Mouse (Mus musculus) midbrain, postnatal 0 days (tissue): ENCODE measurements around the gene Rrnad1. TPM values are rescaled to one million over a fixed set of nuclear protein-coding genes. Genes with fewer than 3 reads are reported as not detected.
"Not testable (repeated sequence)": the region's sequence is repeated elsewhere in the genome, so short reads cannot be mapped to it uniquely, and the experiment has no call there.

ENCODE experiments used
- ATAC-seq: fragments of 200-750 bp; cut with Nextera tagmentation; 2 replicates; pipeline ENCODE4 v1.8.0; 2017; ENCODE audit warnings: moderate number of reproducible peaks, mild to moderate bottlenecking, moderate TSS enrichment, moderate library complexity; ENCODE audit not compliant: low FRiP score
- DNase-seq: peaks from one replicate; pipeline ENCODE4 v3.0.0-alpha.2; 2015; ENCODE audit warnings: low spot score
- H3K27ac ChIP-seq: fragments of 300-500 bp; sonication (generic); 2 replicates; pipeline ENCODE4 v1.5.1; 2014; ENCODE audit warnings: low read depth, mild to moderate bottlenecking, low read length, mixed read lengths
- H3K27me3 ChIP-seq: fragments of 300-500 bp; sonication (generic); 2 replicates; pipeline ENCODE4 v1.6.1; 2014; ENCODE audit warnings: low read length, control low read depth, mixed read lengths; ENCODE audit not compliant: insufficient read depth
- H3K36me3 ChIP-seq: fragments of 300-500 bp; sonication (generic); 2 replicates; pipeline ENCODE4 v1.6.1; 2014; ENCODE audit warnings: low read length, control low read depth, mixed read lengths; ENCODE audit not compliant: insufficient read depth
- H3K4me1 ChIP-seq: fragments of 300-500 bp; sonication (generic); 2 replicates; pipeline ENCODE4 v1.6.1; 2014; ENCODE audit warnings: mild to moderate bottlenecking, control low read depth, antibody characterized with exemption, low read length, mixed read lengths; ENCODE audit not compliant: insufficient read depth
- H3K4me2 ChIP-seq: fragments of 300-500 bp; sonication (generic); 2 replicates; pipeline ENCODE4 v1.6.1; 2014; ENCODE audit warnings: low read depth, mild to moderate bottlenecking, low read length, mixed read lengths; ENCODE audit not compliant: poor library complexity, severe bottlenecking
- H3K4me3 ChIP-seq: fragments of 300-500 bp; sonication (generic); 2 replicates; pipeline ENCODE4 v1.5.1; 2014; ENCODE audit warnings: low read depth, mild to moderate bottlenecking, low read length, moderate library complexity
- H3K9ac ChIP-seq: fragments of 300-500 bp; sonication (generic); replicated peaks from 2 replicates; pipeline ENCODE4 v1.6.1; 2014; ENCODE audit warnings: mild to moderate bottlenecking, low read length, moderate library complexity, mixed read lengths; ENCODE audit not compliant: poor library complexity, severe bottlenecking
- H3K9me3 ChIP-seq: fragments of 300-500 bp; sonication (generic); 2 replicates; pipeline ENCODE4 v1.6.1; 2016; ENCODE audit warnings: low read length, control low read depth
- CTCF ChIP-seq: IDR thresholded peaks from 2 replicates; pipeline ENCODE4 v1.5.1; 2016; ENCODE audit warnings: antibody characterized with exemption, mild to moderate bottlenecking
- WGBS: fragments of 180-500 bp; shearing (Covaris S2); extraction: QIAGEN DNeasy Blood & Tissue Kit; methylation state at CpG from one replicate; pipeline ENCODE4 v1.1.7; 2014; 5-methylcytosine and 5-hydroxymethylcytosine counted together
- polyA plus RNA-seq: library from polyadenylated mRNA; unstranded; fragments of >200 nt; fragmentation: Nextera tagmentation; extraction: Ambion mirVana; gene quantifications from 2 replicates; pipeline ENCODE4 v1.2.1, GENCODE M21; 2015
- total RNA-seq: library from RNA; depleted of rRNA; stranded (reverse); fragments of >200 nt; gene quantifications from 2 replicates; pipeline ENCODE4 v1.2.3, GENCODE M21; 2014

Gene Rrnad1
- total and polyA plus RNA-seq, 2 experiments from 2014 or later: 17.6 to 27.8 TPM

- no peak for TF ChIP-seq CTCF
- Histone ChIP-seq H3K9ac (no peak overlapping the region), H3K27me3 (no peaks in the 10 kb centered on the region), H3K4me2 (no peak overlapping the region), H3K4me3 (no peak overlapping the region), H3K36me3 (no peaks in the 10 kb centered on the region), H3K27ac (no peak overlapping the region), H3K9me3 (no peaks in the 10 kb centered on the region), H3K4me1 (peaks cover 10% of the 10 kb centered on the region; the same call in 1 of the 2 replicates)
- ATAC-seq (no peak), DNase-seq (no peak)
- 48% methylated on average over 5 of the region's 5 CpGs for WGBS
Measured at GRCm38 (mm10) chr3:87903821-87904220, 26.7 kb downstream of the Rrnad1 start.

GRCm38 (mm10) chr3:87901959-87902358 is 28.6 kb downstream of the Rrnad1 start:
- H3K36me3 ChIP-seq, ATAC-seq, H3K4me1 ChIP-seq, H3K9ac ChIP-seq, H3K27ac ChIP-seq, H3K9me3 ChIP-seq, H3K27me3 ChIP-seq, H3K4me3 ChIP-seq, DNase-seq, H3K4me2 ChIP-seq: not testable (repeated sequence)
- WGBS: 88% methylated on average over 5 of the region's 6 CpGs

- no peaks in the 10 kb centered on the region for H3K4me1 ChIP-seq
- no peak overlapping the region for H3K9ac ChIP-seq
- DNase-seq (no peak), ATAC-seq (no peak)
- no peaks in the 10 kb centered on the region for H3K36me3 ChIP-seq
- H3K27me3 ChIP-seq: no peaks in the 10 kb centered on the region
- WGBS: 58% methylated on average over 1 of the region's 1 CpGs
- H3K4me2 ChIP-seq: no peak overlapping the region
- no peaks in the 10 kb centered on the region for H3K9me3 ChIP-seq
- TF ChIP-seq CTCF: no peak
- H3K4me3 ChIP-seq: no peak overlapping the region
- no peak overlapping the region for H3K27ac ChIP-seq
Measured at GRCm38 (mm10) chr3:87901036-87901624, 29.4 kb downstream of the Rrnad1 start.

GRCm38 (mm10) chr3:87899776-87900175 is 30.7 kb downstream of the Rrnad1 start:
- no peak overlapping the region for H3K27ac ChIP-seq
- 75% methylated on average over 3 of the region's 3 CpGs for WGBS
- DNase-seq (no peak), ATAC-seq (no peak)
- H3K9ac ChIP-seq: no peak overlapping the region
- no peak overlapping the region for H3K4me3 ChIP-seq
- no peaks in the 10 kb centered on the region for H3K9me3 ChIP-seq
- H3K27me3 ChIP-seq: no peaks in the 10 kb centered on the region
- H3K4me1 ChIP-seq: no peaks in the 10 kb centered on the region
- H3K4me2 ChIP-seq: no peak overlapping the region
- no peak for TF ChIP-seq CTCF
- H3K36me3 ChIP-seq: no peaks in the 10 kb centered on the region

- H3K27ac ChIP-seq: no peak overlapping the region
- H3K4me3 ChIP-seq: no peak overlapping the region
- TF ChIP-seq CTCF: no peak
- no peaks in the 10 kb centered on the region for H3K4me1 ChIP-seq
- ATAC-seq (no peak), DNase-seq (no peak)
- no peak overlapping the region for H3K9ac ChIP-seq
- H3K9me3 ChIP-seq: no peaks in the 10 kb centered on the region
- no peak overlapping the region for H3K4me2 ChIP-seq
- no peaks in the 10 kb centered on the region for H3K27me3 ChIP-seq
- H3K36me3 ChIP-seq: no peaks in the 10 kb centered on the region
- WGBS: 67% methylated on average over 3 of the region's 3 CpGs
Measured at GRCm38 (mm10) chr3:87899266-87899665, 31.3 kb downstream of the Rrnad1 start.

- 76% methylated on average over 3 of the region's 3 CpGs for WGBS
- Histone ChIP-seq H3K9me3 (no peaks in the 10 kb centered on the region), H3K9ac (no peak overlapping the region), H3K4me2 (no peak overlapping the region), H3K27me3 (no peaks in the 10 kb centered on the region), H3K4me1 (no peaks in the 10 kb centered on the region), H3K36me3 (no peaks in the 10 kb centered on the region), H3K27ac (no peak overlapping the region), H3K4me3 (no peak overlapping the region)
- ATAC-seq: no peak
- TF ChIP-seq CTCF: no peak
- DNase-seq: no peak
Measured at GRCm38 (mm10) chr3:87893367-87893905, 37.1 kb downstream of the Rrnad1 start.
